Mouse (Mus musculus) bone marrow macrophage, adult 2 months (primary cell): ENCODE measurements around the gene Abca4. TPM values are rescaled to one million over a fixed set of nuclear protein-coding genes. Genes with fewer than 3 reads are reported as not detected.

ENCODE experiments used
- H3K27ac ChIP-seq: 2 replicates; pipeline ENCODE4 v1.5.1; 2012; ENCODE audit warnings: low read depth, low read length; ENCODE audit not compliant: insufficient read depth
- H3K4me1 ChIP-seq: 2 replicates; pipeline ENCODE4 v1.6.1; 2012; ENCODE audit warnings: low read length; ENCODE audit not compliant: control insufficient read depth, insufficient read depth
- H3K4me3 ChIP-seq: 2 replicates; pipeline ENCODE4 v1.5.1; 2012; ENCODE audit warnings: mild to moderate bottlenecking, low read length, moderate library complexity; ENCODE audit not compliant: insufficient read depth
- CTCF ChIP-seq: IDR thresholded peaks from 2 replicates; pipeline ENCODE4 v1.5.1; 2012; ENCODE audit warnings: low read depth, mild to moderate bottlenecking, low read length, moderate library complexity
- POLR2A ChIP-seq: IDR thresholded peaks from 2 replicates; pipeline ENCODE4 v1.6.1; 2012; ENCODE audit warnings: mild to moderate bottlenecking, low read depth, low read length, borderline replicate concordance
- polyA plus RNA-seq: library from polyadenylated mRNA; stranded (reverse); fragments of >200 nt; gene quantifications from 2 replicates; pipeline ENCODE4 v1.2.4, GENCODE M21; 2012; ENCODE audit not compliant: missing spikeins, insufficient read depth, insufficient read length

Gene Abca4
- not detected in 2 replicates for polyA plus RNA-seq

DNA sequence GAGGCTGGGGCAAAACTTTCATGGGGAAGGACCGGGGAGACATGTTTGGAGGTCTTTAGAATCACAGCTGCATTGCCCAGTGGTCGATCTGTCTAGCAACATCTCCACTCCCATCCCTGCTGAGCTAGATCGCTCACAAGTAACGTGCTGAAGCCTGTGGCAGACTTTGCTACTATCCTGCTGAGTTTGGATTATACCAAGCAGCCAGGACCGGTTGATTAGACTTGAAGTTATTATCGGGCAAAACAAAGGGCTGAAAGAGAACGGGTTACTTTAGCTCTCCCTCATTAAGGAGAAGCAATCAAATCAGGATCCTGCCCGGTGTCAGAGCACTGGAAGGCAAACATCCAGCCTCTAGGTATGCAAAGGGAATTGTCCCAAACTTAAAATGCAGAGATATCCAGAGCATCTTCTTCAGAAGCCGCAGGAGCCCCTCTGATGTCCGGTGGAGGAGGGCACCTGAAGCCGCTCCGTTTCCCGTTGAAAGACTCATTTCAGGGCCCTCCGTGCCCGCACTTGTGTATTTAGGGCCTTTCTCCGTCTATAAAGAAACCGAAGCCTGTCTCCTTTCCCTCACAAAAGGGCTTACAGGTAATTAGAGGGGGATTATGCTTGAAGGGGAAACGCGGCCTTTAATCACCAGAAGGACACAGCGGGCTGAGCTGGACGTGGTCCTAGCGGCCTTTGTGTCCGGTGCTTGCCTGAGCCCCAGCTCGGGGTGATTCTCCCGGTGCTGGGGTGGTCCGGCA is at the start of gene Abca4:
Gene Abca4, plus strand, starts transcription at position 645 of the 749 bp plus-strand sequence.
- Histone ChIP-seq H3K4me3 (no peak within 1 kb of the TSS), H3K4me1 (peaks cover 13% of the 10 kb centered on the region), H3K27ac (0 out of 2 replicates have a peak within 1 kb of the TSS, but pooled peaks have one; percentile 1)
- TF ChIP-seq POLR2A = no peak
- TF ChIP-seq CTCF = no peak

DNA sequence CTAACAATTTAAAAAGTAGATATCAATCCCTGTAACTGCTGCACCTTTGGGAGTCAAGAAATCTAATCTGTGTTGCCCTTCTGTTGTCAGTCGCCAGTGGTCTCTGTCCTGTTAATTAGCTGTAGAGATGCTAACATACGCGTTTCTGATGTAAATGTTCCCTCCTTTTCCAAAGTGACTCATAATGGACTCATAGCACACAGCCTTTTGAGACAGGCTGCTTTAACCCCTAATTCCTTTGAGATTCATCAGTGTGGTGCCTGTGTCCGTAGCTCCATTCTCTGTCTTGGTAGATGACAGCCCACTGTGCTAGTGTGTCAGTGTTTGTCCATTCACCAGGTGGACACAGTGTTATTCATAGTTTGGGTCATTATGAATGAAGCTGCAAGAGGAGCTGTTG is 49.1 kb upstream of the Abca4 start:
- Histone ChIP-seq H3K4me3 (no peak overlapping the region), H3K4me1 (no peaks in the 10 kb centered on the region), H3K27ac (no peak overlapping the region)
- TF ChIP-seq POLR2A (no peak), CTCF (no peak)

DNA sequence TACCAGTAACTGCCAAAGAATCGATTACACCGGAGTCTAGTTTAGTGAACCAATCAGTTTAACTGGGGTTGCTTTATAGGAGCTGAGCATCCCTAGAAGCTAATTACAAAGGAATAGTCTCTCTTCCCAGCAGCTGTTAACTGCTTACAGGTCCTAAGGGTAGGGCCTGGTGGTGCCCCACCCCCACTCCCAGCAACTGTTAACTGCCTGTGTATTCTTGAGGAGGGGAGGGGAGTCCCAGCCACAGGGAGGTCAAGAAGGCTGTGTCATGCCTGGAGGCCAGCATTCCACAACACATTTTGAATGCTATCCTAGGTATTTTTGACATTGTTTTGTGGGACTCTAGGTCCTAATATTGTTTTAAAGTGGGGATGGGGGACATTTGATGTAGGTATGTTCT is 44.3 kb upstream of the Abca4 start:
- H3K4me3 ChIP-seq = no peak overlapping the region
- TF ChIP-seq POLR2A (no peak), CTCF (no peak)
- no peak overlapping the region for H3K27ac ChIP-seq
- H3K4me1 ChIP-seq = no peaks in the 10 kb centered on the region

DNA sequence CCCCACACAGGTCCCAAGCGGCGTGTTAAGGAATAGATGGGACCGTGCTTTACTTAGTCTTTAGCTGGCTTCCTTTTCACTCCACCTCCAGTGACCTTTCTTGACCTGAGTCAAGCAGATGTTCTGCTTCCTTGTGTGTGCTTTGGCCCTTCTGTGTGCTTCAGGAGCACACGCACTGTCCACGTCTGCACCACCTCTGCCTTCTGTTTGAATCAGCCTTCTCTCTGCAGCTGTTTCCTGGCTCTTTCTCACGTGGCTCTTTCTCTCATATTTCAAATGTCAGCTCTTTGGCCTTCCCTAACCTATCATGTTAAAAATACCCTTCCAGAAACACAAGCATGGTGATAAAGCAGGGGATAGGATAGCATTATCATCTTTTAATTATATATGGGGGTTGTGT is 42.7 kb upstream of the Abca4 start:
- TF ChIP-seq POLR2A (no peak), CTCF (no peak)
- Histone ChIP-seq H3K4me3 (no peak overlapping the region), H3K27ac (no peak overlapping the region), H3K4me1 (no peaks in the 10 kb centered on the region)

DNA sequence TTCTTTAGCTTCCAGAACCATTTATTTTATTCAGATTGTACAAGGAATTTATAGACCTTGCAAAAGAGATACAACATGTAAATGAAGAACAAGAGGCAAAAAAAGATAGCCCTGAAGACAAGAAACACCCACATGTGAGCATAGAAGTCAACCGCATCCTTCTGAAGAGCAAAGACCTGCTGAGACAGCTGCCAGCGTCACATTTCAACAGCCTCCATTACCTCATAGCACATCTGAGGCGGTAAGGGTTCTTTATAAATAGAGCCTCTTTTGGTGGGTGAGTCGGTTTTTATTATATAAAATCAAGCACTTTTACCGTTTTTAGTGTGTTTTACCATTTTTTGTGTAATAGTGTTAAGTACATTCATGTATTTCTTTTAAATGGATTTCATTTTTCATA is 34.4 kb upstream of the Abca4 start:
- Histone ChIP-seq H3K4me3 (no peak overlapping the region), H3K27ac (no peak overlapping the region), H3K4me1 (no peaks in the 10 kb centered on the region)
- TF ChIP-seq POLR2A (no peak), CTCF (no peak)

DNA sequence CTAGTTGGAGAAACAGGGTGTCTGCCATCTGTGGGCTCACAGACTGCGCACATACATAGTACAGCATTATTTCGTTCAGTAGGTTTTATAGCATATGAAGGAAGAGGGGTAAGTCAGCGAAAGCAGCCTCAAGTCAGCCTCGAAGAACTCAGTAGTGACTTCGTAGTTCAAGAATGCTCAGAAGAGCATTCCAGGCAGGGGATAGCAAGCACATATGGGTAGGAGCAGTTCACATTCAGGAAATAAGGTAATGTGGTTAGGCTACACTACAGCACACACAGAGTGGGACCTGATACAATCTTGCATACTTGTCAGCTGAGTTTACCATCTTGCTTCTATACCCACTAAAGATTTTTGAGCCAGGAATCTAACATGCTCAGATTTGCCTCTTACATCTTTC is 34.0 kb upstream of the Abca4 start:
- H3K27ac ChIP-seq = no peak overlapping the region
- H3K4me3 ChIP-seq = no peak overlapping the region
- no peaks in the 10 kb centered on the region for H3K4me1 ChIP-seq
- TF ChIP-seq POLR2A = no peak
- no peak for TF ChIP-seq CTCF

DNA sequence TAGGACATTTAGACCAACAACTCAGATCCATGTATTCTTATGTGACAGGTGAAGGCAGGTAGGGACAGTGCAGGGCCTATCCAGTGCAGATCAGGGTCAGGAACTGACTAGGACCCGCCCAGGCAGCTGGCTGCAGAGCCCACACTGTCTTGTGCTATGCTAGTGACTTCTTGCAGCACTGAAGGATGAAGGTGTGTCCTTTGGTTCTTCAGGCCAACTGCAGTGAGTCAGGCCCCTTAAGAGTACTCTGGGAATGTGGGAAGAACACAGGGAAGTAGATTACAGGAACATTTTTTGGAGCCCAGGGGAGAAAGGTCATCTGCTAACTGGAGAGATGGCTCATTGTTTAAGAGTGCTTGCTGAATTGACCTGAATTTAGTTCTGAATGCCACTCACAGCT is 31.8 kb upstream of the Abca4 start:
- no peak overlapping the region for H3K4me3 ChIP-seq
- H3K4me1 ChIP-seq = no peaks in the 10 kb centered on the region; the same call in 1 of the 2 replicates
- H3K27ac ChIP-seq = no peak overlapping the region
- TF ChIP-seq CTCF (no peak), POLR2A (no peak)

DNA sequence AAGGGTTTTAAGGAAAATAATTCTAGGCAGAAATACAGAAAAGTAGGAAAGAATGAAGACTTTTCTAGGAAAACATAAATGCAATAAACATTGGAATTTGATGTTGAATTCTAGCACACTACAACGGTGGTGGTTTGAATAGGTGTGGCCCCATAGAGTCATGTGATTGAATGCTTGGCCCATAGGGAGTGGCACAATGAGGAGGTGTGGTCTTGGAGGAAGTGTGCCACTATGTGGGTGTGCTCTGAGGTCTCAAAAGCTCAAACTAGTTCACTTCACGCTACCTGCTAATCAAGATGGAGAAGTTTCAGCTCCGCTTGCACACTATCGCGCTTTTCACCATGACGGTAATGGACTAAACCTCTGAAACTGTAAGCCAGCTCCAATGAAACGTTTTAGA is 25.8 kb upstream of the Abca4 start:
- Histone ChIP-seq H3K4me3 (no peak overlapping the region), H3K4me1 (peaks cover 2% of the 10 kb centered on the region; the same call in 1 of the 2 replicates), H3K27ac (no peak overlapping the region)
- no peak for TF ChIP-seq CTCF
- no peak for TF ChIP-seq POLR2A

DNA sequence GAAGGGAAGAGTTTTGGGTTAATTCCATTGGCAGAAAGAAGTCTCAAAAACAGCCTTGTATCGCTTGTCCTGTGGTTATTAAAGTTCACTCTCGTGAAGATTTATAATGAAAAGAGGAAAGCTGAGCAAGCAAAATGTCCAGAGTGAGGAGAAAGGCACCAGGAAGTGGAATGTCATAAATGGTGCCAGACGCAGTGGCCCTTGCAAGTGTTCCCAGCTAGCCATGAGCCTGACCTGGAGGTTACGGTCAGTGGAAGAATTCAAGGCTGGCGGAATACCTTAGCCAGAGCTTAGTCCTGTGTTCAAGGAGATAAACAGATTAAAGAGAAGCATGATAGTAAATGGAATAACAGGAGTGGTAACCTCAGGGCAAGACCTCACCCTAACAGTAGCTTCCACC is 25.1 kb upstream of the Abca4 start:
- Histone ChIP-seq H3K4me1 (peaks cover 2% of the 10 kb centered on the region; the same call in 1 of the 2 replicates), H3K27ac (no peak overlapping the region), H3K4me3 (no peak overlapping the region)
- TF ChIP-seq CTCF = no peak
- no peak for TF ChIP-seq POLR2A

DNA sequence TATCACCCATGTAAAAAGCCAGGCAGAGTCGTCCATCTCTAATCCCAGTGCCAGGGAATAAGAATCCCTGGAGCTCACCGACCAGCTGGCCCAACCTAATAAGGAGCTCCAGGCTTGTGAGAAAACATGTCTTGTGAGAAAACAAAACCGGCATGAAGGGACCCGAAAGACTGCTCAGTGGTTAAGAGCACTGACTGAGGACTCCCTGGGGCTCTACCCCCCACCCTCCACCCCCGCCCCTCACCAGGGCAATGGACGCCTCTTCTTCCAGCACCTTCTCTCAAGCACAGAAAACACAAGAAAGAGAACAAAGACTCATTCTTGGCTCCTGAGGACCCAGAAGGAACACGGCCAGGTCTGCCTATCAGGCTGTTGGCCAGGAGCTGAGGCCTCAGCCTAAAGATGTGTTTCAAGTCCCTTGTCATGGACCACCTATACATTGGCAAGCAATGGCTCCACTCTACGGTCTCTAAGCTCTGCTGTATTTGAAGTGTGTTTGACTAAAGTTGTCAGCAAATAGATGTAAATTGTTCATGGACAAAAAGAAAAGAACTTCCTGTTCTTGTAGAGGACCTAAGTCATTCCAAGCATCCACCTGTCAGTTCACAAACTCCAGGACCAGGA is 23.1 kb upstream of the Abca4 start:
- TF ChIP-seq CTCF (no peak), POLR2A (no peak)

More for the DNA sequence above, 23.1 kb upstream of the Abca4 start:
- peaks cover 2% of the 10 kb centered on the region; the same call in 1 of the 2 replicates for H3K4me1 ChIP-seq
- H3K27ac ChIP-seq = no peak overlapping the region
- H3K4me3 ChIP-seq = no peak overlapping the region
